Mouse (Mus musculus) liver, embryonic 14.5 days (tissue): ENCODE measurements around the gene Nrg3.

Source experiments
- CTCF ChIP-seq: IDR thresholded peaks from 2 replicates; pipeline ENCODE4 v1.5.1; 2016; ENCODE audit warnings: antibody characterized with exemption, low read depth, control low read depth
- EP300 ChIP-seq: IDR thresholded peaks from 2 replicates; pipeline ENCODE4 v1.6.1; 2016; ENCODE audit warnings: antibody characterized with exemption, low read depth

GRCm38 (mm10) chr14:38992574-38992866 lies 480.4 kb downstream of the Nrg3 start:
- TF ChIP-seq CTCF (no peak), EP300 (no peak)
